Mouse (Mus musculus) heart, postnatal 25 days (tissue): Measurements from ENCODE around the gene Ppp1r35. TPM values are rescaled to one million over a fixed set of nuclear protein-coding genes. Genes with fewer than 3 reads are reported as not detected.

Source experiments
- DNase-seq: peaks from one replicate; pipeline ENCODE4 v3.0.0; 2022; ENCODE audit warnings: low spot score
- intact Hi-C: fragments of 180-260 bp; cut with DNase I; formaldehyde crosslinking; loops from one replicate; pipeline ENCODE4 v1.15.1; 2025
- total RNA-seq, 2 experiments: library from RNA; stranded (reverse); gene quantifications; 2 replicates each; pipeline ENCODE4 v1.2.3; 2021

Gene Ppp1r35
- total RNA-seq, result 10 to 100 TPM; 11.1 to 13.4 TPM

DNA sequence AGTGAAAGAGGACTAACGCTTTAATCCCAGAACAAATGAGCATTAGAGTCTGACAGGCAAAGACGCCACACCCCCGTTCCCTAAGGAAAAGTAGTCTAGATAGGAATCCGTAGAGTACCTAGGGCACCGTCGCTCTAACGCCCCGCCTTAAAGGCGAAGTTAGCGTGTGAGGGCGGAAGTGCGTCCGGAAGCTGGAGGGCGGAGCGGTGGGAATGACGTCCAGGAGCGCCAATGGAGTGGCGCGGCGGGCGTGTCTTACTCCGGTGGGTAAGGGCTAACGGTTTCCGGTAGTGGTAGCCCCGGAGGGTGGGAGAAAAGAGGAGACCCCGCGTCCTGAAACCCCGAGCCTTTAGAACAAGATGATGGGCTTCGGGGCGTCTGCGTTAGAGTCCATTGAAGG, at the start of gene Ppp1r35:
Gene Ppp1r35, plus strand, starts transcription at position 215 of the 400 bp plus-strand sequence.
- intact Hi-C loops, result loop anchor here (5.0 kb wide), 2 partner anchors 441 to 791 kb away; partner anchors contain the start of genes Plod3 and Znhit1
- peak; percentile 91 for DNase-seq

DNA sequence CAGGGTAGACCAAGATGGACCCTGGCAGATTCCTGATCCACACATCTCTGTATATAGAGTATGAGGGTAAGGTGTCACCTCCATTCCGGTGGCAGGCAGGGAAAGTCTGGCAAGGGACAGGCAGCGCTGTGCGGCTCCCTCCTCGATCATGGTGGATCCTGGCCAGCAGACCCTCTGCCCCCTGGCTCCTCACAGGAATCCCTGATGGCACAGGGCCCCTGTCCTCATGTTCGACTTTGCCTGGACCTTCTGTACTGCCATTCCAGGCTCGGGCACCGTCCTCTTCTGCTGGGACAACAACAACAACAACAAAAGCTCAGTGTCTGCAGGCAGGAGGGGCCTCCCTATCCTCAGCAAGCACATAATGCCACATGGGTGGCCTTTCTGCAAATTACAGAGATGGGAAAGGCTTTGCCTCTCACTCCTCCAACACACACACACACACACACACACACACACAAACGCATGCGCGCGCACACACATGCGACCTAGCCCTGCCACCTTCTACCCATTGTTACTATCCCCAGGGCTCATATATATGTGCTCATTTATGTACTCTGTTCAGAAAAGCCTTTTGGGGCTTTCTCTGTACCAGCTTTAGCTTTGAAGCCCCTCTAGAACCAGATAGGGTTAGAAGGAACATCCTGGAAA, 44.9 kb upstream of the Ppp1r35 start:
- no peak for DNase-seq
- intact Hi-C loops, result no loop called here

DNA sequence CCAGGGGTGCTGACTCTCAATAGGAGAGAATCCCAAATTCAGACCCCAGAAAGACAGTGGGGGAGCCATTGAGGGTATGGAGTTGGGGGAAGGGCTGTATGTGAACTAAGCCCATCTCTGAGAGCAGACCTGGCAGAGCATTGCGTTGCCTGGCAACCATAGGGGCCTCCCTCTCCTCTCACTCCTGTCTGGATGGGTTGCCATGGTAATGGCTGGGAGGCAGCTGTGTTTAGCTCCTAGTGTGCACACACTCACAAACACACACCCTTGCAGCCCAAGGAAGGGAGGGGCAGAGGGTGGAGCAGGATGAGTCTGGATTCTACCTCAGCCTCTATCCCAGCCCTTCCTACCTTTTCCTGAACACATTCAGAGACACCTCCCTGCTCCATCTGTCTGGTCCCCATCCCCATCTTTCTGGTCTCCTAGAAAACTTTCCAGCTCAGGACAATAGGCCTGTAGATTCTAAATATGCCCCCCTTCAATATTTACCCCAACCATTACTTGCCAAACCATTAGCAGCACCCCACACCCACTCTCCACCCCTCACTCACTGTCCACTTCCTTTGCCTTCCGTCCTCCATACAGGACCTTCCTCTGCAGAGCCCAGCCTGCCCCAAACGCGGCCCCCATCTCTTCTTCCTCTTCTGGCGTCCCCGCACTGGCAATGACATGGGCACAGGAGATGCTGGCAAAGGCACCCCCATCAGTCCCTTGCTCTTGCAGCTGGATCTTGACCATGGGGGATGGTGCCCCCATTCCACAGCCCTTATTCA, 44.2 kb upstream of the Ppp1r35 start:
- intact Hi-C loops, result loop anchor here (5.0 kb wide), 1 partner anchor 47 kb away; no protein-coding TSS in a partner anchor
- no peak for DNase-seq

DNA sequence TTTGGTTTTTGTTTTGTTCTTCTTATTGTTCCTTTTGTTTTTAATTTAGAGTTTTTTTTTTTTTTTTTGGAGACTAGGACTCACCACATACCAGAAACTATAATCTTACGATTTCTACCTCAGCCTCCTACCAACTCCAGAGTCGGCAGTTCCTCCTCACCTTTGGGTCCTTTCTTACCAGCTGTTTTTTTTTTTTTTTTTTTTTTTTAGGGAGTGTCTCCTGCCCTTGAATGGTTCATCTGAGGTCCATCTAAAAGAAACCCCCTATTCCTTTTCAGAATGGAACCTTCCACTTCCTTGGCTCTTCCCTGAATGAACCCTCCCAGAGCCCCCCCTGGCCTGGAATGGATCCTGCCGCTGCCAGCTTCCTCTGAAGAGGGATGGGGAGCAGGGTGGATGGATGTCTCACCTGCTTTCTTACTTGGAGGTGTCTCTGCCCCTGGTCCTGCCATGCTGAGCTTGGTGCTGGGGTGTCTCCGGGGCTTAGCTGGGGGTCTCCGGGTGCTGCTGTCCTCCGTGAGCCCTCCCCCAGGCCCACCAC, 41.2 kb upstream of the Ppp1r35 start:
- intact Hi-C loops, result loop anchor here (5.0 kb wide), 1 partner anchor 50 kb away; no protein-coding TSS in a partner anchor
- DNase-seq, result no peak

DNA sequence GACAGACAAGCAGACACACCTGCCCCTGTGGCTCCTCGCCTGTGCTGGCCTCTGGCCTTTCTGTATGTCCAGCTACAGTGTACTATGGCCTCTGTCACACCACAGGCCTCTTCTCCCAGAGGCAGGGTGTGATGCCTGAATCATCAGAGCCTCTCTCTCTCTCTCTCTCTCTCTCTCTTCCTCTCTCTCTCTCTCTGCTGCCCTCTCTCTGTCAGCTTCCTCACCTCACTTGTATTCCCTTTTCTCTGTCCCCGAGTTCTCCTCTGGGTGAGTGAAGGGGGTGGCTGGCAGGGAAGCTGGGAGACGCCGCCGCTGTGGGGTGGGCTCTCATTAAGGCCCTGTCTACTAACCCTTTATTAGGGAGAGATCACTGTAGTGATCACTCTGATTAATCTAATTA, 40.1 kb upstream of the Ppp1r35 start:
- intact Hi-C loops, result loop anchor here (5.0 kb wide), 1 partner anchor 51 kb away; no protein-coding TSS in a partner anchor
- DNase-seq, result no peak

DNA sequence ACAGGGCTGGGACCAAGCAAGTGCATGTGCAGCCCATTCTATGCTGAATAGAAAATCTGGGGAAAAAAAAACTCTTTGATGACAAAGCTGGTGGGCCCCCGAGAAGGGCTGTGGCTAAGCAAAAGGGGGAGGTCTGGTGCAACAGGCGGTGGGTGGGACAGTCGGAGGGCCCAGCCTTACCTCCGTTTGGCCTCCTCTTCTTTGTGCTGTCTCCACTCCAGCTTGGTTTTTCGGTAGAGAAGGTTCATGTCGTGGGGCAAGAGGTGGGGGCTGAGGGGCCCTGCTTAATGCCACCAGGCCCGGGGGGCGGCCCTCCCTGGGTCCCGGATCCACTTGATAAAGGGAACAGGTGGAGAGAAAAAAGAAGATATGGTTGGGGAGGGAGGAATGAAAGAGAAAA, 39.2 kb upstream of the Ppp1r35 start:
- intact Hi-C loops, result loop anchor here (5.0 kb wide), 1 partner anchor 52 kb away; no protein-coding TSS in a partner anchor
- DNase-seq, result no peak

DNA sequence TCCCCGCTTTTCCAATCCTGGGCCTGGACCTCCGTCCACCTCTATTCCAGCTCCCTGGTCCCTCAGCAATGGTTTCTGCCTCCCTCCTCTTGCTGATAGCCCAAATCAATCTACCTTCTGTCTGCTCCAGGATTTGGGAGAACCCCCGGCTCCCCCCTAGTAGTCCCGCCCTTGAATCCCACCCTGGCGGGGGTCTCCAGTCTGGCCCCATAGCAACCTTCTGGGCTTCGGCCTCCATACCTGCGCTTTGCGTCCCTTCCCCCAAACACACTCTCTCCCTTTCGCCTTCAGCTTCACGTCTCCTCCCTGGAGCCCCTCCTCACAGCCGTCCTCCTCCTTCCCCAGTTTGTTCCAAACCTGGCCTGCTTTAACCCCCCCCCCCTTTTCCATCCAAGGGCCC, 38.1 kb upstream of the Ppp1r35 start:
- no peak for DNase-seq
- intact Hi-C loops, result no loop called here

DNA sequence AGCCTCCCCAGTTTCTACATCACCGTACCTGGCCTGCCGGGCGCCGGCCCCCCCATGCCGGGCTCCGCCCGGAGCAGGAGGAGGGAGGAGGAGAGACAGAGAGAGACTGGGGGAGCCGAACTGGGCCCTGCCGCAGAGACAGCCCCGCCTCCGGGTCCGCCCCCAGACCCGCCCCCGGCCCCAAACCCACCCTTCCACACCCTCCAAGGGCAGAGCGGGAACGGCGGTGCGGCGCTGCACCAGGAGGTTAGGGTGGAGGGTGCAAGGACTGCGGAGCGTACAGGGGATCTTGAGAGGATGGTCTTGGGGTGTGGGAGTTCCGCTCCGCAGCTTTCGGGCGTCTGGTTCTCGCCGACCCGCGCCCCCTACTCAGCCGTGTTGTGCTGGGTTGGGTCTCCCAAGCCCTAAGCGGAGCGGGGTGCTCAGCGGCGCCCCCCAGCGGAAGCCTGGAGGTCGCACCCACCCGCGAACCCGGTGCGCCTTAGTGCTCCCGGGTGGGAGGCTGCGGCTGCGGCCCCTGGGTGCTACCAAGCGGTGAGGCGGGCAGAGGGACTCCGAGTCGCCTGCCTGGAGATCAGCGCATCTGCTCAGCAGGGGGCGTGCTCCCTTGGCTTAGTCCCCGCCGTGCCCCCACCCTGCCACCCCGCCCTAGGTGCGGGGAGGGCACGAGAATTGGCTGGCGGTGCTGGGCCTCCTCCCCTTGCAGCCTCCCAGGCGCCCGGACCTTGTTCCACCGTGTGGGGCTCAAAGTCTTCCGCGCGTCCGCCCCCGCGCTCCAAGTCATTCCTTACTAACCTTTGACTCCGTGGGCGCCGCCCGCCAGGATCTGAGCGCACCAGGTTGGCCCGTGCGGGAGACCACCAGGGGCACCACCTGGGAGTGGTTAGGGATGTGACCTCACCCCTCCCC, 37.4 kb upstream of the Ppp1r35 start, which contains the start of gene Nyap1:
Gene Nyap1, minus strand, starts transcription at position 585 of the 909 bp plus-strand sequence.
- peak; percentile 42 for DNase-seq

DNA sequence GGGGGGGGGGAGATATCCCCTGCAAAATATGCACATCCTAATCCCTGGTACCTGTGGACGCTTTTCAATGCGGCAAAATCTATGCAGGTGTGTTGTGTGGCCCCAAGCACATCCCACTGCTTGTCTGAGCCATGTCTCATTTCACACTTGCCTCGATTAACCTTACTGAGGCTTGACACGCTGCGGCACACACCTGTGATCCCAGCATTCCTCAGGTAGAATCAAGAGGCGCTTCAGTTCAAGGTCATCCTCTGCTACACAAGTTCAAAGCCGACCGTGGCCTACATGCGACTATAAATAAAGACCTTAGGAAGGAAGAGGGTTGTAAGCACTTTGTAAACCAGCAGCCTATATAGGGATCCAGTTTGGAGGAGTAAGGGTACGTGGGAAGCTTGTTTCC, 36.6 kb upstream of the Ppp1r35 start:
- intact Hi-C loops, result no loop called here
- DNase-seq, result no peak

More for the DNA sequence above, 37.4 kb upstream of the Ppp1r35 start, which contains the start of gene Nyap1:
- intact Hi-C loops, result no loop called here

DNA sequence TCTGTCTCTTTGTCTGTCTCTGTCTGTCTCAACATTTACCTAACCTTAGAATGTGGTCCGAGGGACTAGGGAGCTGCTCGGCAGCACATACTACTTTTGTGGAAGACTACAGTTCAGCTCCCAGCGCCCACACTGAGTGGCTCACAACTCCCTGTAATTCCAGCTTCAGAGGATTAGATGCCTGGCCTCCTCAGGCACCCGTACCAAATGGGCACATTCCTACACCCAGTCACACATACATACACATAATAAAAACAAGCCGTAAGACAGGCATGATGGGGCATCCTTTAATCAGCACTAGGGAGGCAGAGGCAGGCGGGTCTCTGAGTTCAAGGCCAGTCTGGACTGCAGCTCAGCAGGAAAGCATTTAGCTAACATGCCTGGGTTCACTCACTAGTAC, 35.8 kb upstream of the Ppp1r35 start:
- no peak for DNase-seq
- intact Hi-C loops, result no loop called here

DNA sequence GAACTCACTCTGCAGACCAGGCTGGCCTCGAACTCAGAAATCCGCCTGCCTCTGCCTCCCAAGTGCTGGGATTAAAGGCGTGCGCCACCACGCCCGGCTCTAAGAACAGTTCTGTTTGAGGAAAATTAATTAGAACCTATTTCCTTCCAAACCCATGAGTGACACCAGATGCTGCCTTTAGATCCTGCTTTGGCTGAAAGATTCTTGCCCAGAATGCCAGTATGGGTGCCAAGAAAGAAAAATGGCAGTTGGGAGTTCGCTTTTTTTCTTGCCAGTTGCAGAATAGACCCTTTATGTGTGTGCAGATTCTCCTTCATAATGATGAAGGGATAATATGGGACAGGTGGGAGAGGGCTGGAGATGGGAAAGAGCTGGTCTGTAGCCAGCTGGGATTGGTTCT, 34.5 kb upstream of the Ppp1r35 start:
- intact Hi-C loops, result no loop called here

DNA sequence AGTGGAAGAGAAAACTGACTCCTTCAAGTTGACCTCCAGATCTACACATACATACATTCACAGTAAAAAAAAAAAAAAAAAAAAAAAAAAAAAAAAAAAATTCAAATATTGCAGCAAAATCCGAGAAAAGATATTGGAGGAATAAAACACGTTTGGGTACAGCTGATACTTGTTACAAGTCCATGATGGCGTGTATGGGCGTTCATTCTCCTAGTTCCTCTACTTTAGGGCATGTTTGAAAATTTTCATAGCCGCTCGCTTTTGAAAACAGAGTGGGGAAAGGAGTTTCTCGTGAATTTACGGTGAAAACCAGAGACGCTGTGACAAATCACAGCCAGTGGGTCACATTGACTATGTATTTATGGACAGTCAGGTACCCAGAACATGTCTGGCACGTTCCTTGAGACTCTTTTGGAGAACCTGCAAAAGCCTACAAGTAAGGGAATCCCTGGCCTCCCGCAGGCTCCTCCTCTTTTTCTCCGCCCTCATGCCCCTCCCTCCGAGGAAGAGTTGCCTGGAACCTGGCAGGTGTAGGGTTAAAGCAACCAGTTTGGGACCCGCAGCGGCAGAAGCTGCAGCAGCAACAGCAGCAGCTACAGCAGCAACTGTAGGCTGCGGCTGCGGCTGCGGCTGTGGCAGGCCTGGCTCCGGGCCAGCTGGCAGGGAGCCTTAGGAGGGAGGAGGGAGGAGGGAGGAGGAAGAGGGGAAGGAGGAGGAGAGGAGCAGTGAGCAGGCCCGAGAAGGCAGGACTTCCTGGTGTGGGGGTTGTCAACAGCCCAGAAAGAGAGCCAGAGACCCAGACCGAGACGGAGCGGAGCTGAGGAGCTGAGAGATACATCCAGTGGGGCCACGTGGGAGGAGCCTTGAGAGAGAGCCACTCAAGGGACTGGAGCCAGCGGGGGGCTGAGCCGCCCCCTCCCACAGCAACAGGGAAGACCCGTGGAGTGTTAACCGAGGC, 33.2 kb upstream of the Ppp1r35 start, which contains the start of gene Tsc22d4:
Gene Tsc22d4, plus strand, starts transcription at position 517 of the 958 bp plus-strand sequence.
- intact Hi-C loops, result no loop called here

More for the DNA sequence above, 34.5 kb upstream of the Ppp1r35 start:
- no peak for DNase-seq

DNA sequence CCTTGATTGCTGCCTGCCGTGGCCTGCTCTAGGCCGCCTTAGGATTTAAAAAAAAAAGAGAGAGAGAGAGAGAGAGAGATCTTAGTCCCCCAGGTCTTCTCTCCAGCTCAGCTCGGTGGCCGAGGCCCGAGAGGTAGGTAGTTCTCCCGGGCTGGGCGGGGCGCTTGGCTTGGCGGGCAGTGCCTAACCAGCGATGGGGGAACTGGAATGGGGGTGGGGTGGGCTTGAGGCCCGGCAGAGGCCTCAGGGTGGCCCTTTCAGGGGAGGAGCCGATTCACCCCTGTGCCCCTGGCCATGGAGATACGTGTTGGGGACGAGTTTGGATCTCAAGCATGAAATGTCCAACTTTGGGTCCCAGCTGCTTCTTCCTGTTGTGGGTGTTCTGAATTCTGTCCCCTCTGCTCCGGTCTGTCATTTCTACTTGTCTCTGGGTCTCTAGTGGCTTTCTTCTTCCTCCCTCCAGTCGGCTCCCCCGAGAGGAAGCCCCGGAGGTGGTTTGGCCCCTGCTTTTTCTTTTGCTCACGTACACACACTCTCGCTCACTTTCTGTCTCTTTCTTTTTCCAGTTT, 32.3 kb upstream of the Ppp1r35 start:
- intact Hi-C loops, result no loop called here
- peak; percentile 55 for DNase-seq

More for the DNA sequence above, 33.2 kb upstream of the Ppp1r35 start, which contains the start of gene Tsc22d4:
- peak; percentile 87 for DNase-seq

DNA sequence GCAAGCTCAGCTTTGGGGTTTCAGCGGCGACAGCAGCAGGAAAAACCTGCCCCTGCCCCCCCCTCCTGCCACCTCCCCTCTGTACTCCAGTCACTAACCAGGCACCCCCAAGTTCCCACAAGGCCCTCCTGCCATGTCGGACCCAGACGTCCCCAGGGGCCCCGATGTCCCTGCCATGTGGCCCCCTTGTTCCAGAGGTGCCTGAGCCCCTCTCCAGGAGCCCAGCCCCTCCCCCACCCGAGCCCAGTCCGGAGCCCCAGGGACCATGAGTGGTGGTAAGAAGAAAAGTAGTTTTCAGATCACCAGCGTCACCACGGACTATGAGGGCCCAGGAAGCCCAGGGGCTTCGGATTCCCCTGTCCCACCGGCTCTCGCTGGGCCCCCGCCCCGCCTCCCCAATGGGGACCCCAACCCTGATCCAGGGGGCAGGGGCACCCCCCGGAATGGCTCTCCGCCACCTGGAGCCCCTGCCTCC, 31.8 kb upstream of the Ppp1r35 start:
- no peak for DNase-seq
- intact Hi-C loops, result no loop called here

DNA sequence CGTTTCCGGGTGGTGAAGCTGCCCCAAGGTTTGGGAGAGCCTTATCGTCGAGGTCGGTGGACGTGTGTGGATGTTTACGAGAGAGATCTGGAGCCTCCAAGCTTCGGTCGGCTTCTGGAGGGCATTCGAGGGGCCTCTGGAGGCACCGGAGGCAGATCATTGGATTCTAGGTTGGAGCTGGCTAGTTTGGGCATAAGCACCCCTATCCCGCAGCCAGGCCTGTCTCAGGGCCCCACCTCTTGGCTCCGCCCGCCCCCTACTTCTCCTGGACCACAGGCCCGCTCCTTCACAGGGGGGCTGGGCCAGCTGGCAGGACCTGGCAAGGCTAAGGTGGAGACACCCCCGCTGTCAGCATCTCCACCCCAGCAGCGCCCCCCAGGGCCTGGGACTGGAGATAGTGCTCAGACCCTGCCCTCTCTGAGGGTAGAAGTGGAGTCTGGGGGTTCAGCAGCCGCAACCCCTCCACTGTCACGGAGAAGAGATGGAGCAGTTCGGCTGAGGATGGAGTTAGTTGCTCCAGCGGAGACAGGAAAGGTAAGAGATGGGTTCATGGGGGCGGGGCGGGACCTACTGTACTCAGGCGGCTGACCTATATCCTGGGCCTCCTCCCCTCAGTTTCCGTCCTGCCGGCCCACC, 31.2 kb upstream of the Ppp1r35 start:
- intact Hi-C loops, result no loop called here
- DNase-seq, result peak; percentile 51

DNA sequence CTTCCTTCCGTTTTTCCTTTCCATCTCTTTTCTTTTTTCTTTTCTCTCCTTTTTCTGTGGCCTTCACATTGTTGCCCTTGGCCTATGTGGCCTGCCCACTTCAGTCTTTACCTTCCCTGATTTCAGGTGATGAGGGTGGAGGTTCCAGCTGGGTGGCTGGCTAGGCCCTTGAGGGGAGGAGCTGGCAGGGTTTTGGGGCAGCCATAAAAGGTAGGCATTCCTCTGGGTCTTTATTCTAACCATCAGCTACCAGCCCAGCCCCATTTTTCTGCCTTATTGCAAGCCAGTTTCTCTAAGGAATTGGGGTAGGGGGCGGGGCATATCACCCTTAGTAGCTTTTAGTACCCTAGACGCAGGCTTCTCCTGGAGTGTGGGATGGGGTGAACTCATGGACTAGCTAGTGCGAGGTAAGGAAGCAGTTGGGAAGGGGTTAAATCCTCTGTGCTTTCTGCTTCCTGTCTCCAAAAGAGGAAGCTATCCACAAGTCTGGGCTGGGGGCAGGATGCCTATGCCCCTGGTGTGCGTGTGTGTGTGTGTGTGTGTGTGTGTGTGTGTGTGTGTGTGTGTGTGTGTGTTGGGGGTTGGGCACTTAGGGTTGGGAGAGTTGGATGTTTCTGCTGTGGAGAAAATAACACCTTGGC, 30.4 kb upstream of the Ppp1r35 start:
- no peak for DNase-seq
- intact Hi-C loops, result no loop called here
